Mouse (Mus musculus): ENCODE measurements at regions not wholly inside any gene's neighbourhood (a gene's known extent, or its start where the extent isn't known, plus 50 kb on each side); places are given as distances from the start of the nearest gene placed in this dataset.

GRCm38 (mm10) chr14:28626951-28627350 lies 122.4 kb downstream of the Wnt5a start:
- DNase-seq = no peak

- no peak for DNase-seq
These were observed 130.6 kb downstream of the Wnt5a start for GRCm38 (mm10) chr14:28635175-28635574.

- no peak for DNase-seq
These were observed 134.5 kb downstream of the Wnt5a start for GRCm38 (mm10) chr14:28639056-28639455.

GRCm38 (mm10) chr14:28645807-28646206 lies 141.3 kb downstream of the Wnt5a start:
- DNase-seq = no peak

GRCm38 (mm10) chr14:28649411-28649810 lies 144.9 kb downstream of the Wnt5a start:
- no peak for DNase-seq

GRCm38 (mm10) chr14:28653059-28653930 lies 148.7 kb downstream of the Wnt5a start:
- DNase-seq = no peak

GRCm38 (mm10) chr14:28657216-28657615 lies 152.7 kb downstream of the Wnt5a start:
- DNase-seq = no peak

GRCm38 (mm10) chr14:28660872-28661588 lies 156.5 kb downstream of the Wnt5a start:
- DNase-seq = no peak

- no peak for DNase-seq
These were observed 158.8 kb downstream of the Wnt5a start for GRCm38 (mm10) chr14:28663316-28663715.

- DNase-seq = no peak
These were observed 159.6 kb downstream of the Wnt5a start for GRCm38 (mm10) chr14:28664121-28664520.

- peak; percentile 17 for DNase-seq
These were observed 170.9 kb downstream of the Wnt5a start for GRCm38 (mm10) chr14:28675476-28675875.

- DNase-seq = no peak
These were observed 195.2 kb downstream of the Wnt5a start for GRCm38 (mm10) chr14:28699780-28700179.

- DNase-seq = no peak
These were observed 200.2 kb downstream of the Wnt5a start for GRCm38 (mm10) chr14:28704729-28705128.

- DNase-seq = no peak
These were observed 210.0 kb downstream of the Wnt5a start for GRCm38 (mm10) chr14:28714598-28714997.

- DNase-seq = peak; percentile 2
These were observed 216.0 kb downstream of the Wnt5a start for GRCm38 (mm10) chr14:28720545-28720944.

GRCm38 (mm10) chr14:28725666-28726065 lies 221.1 kb downstream of the Wnt5a start:
- DNase-seq = no peak

- DNase-seq = no peak
These were observed 228.9 kb downstream of the Wnt5a start for GRCm38 (mm10) chr14:28733496-28733895.

GRCm38 (mm10) chr14:28735446-28735845 lies 230.9 kb downstream of the Wnt5a start:
- no peak for DNase-seq

GRCm38 (mm10) chr14:28740076-28740475 lies 235.5 kb downstream of the Wnt5a start:
- DNase-seq = no peak

GRCm38 (mm10) chr14:28741418-28741817 lies 236.9 kb downstream of the Wnt5a start:
- no peak for DNase-seq

- DNase-seq = no peak
These were observed 239.1 kb downstream of the Wnt5a start for GRCm38 (mm10) chr14:28743673-28744072.

GRCm38 (mm10) chr14:28750301-28750700 lies 245.8 kb downstream of the Wnt5a start:
- peak; percentile 7 for DNase-seq

- no peak for DNase-seq
These were observed 252.8 kb upstream of the Lrtm1 start for GRCm38 (mm10) chr14:28765201-28765600.

- no peak for DNase-seq
These were observed 244.9 kb upstream of the Lrtm1 start for GRCm38 (mm10) chr14:28773068-28773467.

All from right cerebral cortex, adult 18-20 months (tissue).